Mouse (Mus musculus) cerebellum, adult 9-10 months (tissue): ENCODE results near the gene Cped1.
"Not testable (repeated sequence)": the region's sequence is repeated elsewhere in the genome, so short reads cannot be mapped to it uniquely, and the experiment has no call there.

ENCODE experiments used
- DNase-seq: peaks from one replicate; pipeline ENCODE4 v3.0.0; 2022

Cped1 gene

GRCm38 (mm10) chr6:22091773-22092172, 106.1 kb downstream of the Cped1 start:
- DNase-seq, result no peak

- no peak for DNase-seq
Measured at GRCm38 (mm10) chr6:22093792-22094191, 108.1 kb downstream of the Cped1 start.

DNA sequence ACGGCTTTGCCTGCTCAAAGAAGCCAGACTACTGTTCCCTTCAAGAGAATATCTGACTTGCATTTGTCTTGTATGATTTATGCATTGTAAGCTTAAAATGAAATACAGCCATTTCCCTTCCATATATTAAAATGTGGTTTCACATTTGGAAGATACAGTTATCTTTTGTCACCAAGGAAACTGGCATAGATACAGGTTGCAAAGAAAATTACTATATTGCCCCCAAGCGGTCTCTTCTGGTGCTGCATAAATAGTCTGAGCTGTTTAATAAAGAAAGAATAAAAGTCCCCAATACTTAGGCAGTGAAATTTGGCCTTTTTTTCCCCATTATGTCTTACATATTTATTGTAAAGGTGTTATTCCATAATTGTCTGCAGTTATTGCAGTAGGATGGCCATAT, 112.0 kb downstream of the Cped1 start:
- peak; percentile 33 for DNase-seq

DNA sequence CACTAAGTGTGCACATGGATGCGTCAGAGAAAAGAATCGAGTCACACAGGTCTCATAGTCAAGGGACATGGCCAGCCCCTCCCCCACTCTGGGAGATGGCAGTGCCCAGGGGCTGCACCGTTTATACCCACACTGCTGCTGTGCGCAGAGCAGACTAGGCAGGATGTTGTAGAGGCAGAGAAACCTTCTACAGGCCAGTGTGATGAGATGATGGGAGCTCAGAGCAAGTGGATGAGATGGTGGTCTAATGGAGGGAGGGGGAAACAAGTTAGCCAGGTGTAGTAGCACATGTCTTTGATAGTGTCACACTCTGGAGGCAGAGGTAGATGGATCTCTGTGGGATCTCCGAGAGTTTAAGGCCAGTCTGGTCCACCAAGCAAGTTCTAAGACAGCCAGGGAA, 114.1 kb downstream of the Cped1 start:
- DNase-seq, result no peak

- DNase-seq, result no peak
Measured at GRCm38 (mm10) chr6:22101939-22102338, 116.2 kb downstream of the Cped1 start.

- DNase-seq, result no peak
Measured at GRCm38 (mm10) chr6:22102752-22103151, 117.0 kb downstream of the Cped1 start.

DNA sequence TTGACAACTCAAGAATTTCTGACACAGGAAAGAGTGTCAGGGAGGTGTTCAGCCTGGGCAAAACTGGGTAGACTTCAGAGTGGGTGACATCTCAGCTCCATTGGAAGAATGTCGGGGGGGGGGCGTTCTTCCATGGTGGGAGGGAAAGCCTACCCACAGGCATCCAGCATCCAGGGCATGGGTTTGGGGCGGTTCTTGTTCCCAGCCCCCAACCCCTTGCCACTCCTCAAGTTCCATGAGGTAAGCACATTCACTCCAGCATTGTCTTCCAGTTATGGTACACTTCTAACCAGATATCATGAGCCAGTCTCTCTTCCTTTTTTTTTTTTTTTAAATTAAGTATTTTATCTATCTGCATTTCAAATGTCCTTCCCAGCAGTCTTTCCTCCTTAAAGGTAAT, 118.0 kb downstream of the Cped1 start:
- no peak for DNase-seq

DNA sequence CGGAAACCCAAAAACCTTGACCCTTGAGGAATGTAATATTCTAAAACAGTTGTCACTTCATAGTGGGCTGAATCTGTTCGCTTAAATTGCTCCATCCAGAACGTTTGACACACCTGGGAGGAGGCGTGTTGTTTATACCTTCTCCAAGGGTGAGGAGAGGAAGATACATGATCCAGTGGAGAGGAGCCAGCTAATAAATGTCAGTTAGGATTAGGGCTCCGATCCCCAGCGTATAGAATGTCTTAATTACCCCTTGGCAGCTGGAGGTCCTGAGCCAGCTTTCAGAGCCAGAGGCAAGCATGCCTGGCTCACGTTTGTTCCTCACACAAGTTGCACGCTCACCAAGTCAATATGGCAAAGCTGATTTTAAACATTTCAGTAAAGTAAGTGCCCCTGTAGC, 118.5 kb downstream of the Cped1 start:
- DNase-seq, result no peak

GRCm38 (mm10) chr6:22114079-22114478, 128.4 kb downstream of the Cped1 start:
- DNase-seq, result no peak

DNA sequence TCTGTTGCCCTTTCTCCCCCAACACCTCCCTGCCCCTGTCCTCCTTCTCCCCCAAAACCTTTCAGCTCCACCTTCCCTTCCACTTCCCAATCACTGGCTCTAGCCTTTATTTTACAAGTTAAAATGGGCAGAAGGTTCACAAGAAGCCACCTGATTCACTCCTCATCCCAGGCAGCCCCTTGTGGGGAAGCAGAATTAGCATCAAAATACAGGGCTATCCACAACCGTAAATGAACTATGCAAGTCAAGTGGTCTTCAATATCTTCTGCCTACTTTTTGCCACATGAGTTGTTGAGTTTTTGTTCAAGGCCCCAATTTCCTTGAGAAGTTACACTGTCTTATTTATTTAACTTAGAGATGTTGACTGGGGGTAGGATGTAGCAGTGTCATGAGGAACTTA, 131.0 kb downstream of the Cped1 start:
- no peak for DNase-seq

DNA sequence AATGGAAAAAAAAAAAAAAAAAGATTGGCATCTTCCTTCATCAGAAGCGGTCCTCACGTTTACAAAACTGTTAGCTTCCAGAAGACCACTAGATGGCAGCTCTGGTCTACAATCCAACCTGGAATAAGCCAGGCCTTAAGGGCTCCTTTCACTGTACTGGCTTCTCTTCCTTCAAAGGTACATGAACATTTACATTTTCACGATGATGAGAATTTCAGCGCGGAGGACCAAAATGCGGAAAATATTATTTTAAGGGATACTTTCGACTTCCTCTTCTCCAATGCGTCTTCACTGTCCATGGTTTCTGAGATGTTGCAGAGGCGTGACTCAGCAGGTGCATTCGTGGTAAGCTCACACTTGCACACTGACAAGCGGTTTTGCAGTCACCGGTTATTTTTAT, 136.4 kb downstream of the Cped1 start:
- DNase-seq, result peak; percentile 58

GRCm38 (mm10) chr6:22122693-22123092, 137.0 kb downstream of the Cped1 start:
- no peak for DNase-seq

- no peak for DNase-seq
Measured at GRCm38 (mm10) chr6:22123332-22123731, 137.6 kb downstream of the Cped1 start.

DNA sequence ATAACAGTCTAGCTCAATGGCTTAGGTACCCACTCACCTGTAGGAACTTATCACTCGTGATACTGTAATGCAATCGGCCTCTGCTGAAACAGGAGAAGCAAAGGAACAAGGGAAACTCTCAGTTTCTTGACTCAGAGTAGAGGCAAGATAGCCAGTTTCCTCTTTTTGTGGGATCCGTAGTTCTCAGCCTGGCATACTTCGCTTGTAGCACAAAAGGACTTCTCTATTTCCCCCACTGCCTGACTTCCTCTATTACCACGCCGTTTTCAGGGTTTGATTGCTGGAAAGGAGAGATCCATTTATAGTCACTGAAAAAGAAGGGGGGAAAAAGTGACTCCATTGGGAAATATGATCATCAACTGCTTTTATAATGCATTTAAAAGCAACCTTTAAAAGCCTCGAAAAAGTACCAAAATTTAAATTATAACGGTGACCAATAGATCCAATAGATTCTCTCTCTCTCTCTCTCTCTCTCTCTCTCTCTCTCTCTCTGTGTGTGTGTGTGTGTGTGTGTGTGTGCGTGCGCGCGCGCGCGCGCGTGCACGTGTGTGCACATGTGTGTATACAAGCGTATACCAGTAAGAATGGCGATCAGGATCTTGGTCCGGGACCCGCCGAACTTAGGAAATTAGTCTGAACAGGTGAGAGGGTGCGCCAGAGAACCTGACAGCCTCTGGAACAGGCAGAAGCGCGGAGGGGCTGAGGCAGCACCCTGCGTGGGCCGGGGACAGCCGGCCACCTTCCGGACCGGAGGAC, 139.0 kb downstream of the Cped1 start:
- not testable (repeated sequence) for DNase-seq

DNA sequence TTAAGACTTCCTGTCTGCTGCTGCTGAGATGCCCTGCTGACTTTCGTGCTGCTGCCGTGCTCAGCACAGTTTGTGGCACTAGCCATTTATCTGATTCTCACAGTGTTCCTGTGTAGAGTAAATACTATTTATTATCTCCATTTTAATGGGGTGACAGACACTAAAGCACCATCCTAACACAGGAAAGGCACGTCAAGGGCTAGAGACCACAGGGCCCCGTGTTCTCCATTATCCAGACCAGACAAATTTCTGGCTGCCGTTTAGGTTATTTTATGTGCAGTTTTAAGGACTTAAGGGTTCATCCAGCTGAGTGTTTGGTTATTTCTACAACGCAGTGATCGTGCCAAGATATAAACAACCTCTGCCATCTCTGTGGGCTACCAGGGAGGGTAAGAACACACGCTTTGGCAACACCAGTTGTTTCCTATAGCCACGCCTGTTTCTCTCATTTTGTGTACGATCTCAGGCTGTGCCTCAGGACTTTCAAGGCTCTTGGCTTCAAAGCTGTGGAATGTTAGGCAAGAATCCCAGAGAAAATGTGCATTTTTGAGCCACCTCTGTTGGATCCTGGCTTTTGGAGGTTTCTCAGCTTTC, 149.4 kb downstream of the Cped1 start:
- no peak for DNase-seq

DNA sequence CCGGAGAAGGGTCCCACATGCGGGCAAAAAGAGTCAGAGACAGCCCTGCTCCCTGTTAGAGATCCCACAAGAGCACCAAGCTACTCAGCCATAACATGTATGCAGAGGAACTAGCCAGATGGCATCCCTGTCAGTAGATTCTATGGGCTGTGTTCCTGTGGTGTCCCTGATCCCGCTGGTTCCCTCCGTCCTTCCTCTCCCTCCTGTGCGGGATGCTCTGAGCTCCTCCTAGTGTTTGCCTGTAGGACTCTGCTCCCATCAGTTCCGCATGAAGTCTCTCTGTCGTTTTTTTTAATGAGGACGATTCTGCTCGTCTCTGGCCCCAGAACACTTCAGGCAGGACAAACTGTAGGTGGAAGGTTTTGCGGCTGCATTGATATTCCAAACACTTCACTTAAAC, 151.1 kb downstream of the Cped1 start:
- DNase-seq, result no peak

DNA sequence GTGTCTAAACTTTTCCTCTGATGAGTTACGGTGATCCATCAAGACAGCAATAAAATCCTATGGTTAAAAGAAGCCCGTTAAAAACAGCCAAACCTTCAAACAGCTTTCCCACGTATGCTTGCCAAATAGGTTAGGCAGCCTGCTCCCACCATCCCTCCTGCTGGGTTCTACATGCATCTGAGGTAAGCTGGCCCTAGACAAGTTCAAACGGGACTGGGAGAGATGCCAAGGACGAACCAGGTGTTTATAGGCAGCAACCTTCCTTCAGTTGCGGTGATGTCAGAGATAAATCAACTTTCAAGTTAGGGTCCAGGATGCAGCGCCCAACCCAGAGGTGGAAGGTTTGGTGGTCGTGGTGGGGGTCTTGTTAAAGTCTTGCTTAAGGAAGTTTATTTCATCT, 155.1 kb downstream of the Cped1 start:
- DNase-seq, result no peak

DNA sequence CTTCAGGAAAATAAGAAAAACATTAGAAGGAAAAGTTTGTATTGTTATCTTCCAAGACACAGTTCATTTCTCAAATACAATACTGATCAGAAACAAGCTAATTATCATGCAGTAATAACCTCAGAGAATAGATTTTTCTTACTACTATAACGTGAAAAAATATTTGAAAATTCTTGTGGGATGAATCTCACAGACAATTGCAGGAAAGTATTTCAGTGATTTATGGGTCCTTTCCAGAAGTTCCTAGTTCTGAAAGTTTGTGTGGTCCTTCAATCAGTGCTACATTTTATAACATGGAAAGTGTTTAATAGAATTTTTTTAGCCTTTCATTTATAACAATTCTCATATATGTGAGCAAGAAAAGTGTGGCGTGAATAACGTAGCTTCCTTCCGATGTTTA, 161.5 kb downstream of the Cped1 start:
- no peak for DNase-seq

DNA sequence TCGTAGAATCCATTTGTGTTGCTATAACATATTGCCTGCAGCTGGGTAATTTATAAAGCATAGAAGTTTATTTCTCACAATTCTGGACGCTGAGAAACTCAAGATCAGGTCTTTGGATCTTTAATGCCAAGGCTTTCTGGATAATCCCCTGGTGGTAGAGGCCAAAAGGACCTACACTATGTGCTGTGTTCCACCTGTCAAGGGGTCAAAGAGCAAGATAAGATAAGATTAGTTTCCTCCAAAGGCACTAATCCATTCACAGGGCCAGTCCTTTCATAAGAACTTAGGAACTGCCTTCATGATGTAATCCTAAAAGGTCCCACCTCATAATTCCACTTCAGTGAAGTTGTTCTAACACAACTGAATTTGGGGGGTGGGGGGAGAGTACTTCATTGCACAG, 162.8 kb downstream of the Cped1 start:
- no peak for DNase-seq

GRCm38 (mm10) chr6:22157461-22157860, 171.7 kb downstream of the Cped1 start:
- peak; percentile 61 for DNase-seq

DNA sequence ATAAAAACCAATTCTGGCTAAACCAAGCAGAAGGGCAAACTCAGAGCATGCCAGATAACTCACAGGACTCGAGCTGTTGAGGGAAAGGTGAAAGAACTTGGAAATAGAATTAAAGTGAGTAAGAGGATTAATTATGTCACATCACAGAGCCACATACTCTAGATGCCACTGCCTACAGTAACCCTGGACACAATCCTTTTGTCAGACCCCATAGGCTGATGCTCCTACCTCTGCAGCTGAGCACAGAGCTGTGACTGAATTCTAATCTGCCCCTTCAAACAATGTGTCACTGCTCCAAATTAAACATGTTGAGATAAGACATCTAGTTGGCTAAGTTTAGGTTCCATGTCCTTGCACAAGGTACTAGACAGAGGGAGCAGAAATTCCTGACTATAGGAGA, 176.2 kb downstream of the Cped1 start:
- no peak for DNase-seq

DNA sequence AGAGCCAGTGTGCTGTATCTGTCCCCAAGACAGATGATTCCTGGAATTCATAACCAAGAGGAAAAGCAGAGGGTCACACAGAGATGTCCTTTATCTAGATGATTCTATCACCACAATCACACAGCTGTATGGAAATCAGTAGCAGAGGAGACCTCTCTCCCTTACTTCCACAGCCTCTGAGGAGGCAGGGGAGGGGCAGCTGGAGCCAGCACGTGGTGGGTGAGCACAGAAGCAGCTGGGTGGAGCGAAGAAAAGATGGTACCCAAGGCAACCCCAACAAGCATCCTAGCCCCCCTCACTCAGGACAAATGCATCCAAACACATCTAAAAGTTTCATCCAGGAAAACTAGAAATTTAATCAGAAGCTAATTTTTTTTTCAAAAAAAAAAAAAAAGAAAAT, 182.7 kb downstream of the Cped1 start:
- DNase-seq, result no peak

DNA sequence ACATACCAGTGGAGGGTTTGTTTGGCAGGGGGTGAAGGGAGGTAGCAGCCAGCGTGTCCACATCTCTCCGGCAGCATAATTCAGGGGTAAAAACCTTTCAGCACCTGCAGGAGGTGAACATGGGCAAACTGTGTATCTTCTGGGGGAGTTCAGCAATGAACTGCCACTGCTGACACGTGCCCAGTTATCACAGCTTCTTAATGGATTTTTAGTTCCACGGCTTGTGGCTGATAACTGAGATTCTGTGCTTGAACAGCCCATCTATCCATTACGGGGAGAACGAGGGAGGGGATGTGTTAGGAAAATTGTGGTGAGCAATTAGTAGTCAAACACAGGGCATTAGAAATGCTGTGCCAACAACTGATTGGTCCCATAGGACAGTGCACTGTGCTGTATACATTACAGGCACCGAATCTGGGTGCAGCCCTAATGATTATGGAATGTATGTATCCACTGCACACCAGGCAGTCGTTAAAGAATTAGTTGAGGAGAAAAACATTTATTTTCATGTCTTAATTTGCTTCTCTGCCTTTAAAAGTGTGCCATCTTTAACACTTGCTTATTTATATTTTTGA, 193.1 kb downstream of the Cped1 start:
- DNase-seq, result no peak

GRCm38 (mm10) chr6:22180316-22180715, 194.6 kb downstream of the Cped1 start:
- no peak for DNase-seq

DNA sequence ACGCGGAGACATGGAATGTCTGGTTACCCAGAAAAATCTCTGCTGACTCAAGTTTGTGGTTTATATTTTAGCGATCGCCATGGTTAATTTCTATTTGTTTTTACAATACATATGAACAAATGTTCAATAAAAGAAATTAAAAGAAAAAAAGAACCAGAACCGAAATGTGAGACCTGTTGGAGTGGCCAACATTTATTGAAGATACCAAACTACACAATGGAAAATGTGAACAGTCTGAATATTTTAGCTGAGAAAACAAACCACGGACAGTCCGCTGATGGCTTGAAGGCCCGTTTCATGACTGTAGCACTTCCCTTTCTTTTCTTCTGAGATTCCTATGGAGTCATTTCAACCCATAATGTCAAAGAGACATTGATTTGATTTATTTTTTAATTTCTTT, 201.3 kb downstream of the Cped1 start:
- no peak for DNase-seq
